Mouse (Mus musculus): ENCODE data around the gene Man2c1. TPM values are rescaled to one million over a fixed set of nuclear protein-coding genes. Genes with fewer than 3 reads are reported as not detected.

Man2c1 gene
- total and polyA plus RNA-seq, 3 experiments, result 50.4 to 74.7 (median 59.2) TPM

DNA sequence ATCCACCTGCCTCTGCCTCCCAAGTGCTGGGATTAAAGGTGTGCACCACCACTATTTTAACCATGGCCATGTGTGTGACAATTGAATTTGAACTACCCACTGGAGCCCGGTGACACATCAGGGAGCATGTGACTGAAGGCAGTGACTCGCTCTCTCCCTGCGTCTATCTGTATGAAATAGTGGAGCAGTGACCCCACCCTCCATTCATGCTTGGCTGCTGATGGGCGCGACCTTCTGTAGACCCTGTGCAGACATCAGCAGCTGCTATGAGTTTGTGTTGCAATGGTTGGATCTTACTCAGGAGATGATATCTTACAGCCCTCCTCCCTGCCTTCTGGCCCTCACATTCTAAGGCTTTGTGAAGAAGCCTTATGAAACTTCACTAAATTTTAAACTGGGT lies 37.9 kb downstream of the Man2c1 start:
- H3K4me1 ChIP-seq (ENCODE audit: control insufficient read depth in 1 of 2, insufficient read depth in 2 of 2), result no peaks in the 10 kb centered on the region
- in situ Hi-C loops (cut with MboI; ENCODE audit: low pct_ligation_motif_present, low pct_unique_long_range_greater_than_20kb, low sequenced_read_pairs) (no loop called here), dilution Hi-C loops (cut with MboI; ENCODE audit: extremely low pct_ligation_motif_present, extremely low pct_unique_long_range_greater_than_20kb, low sequenced_read_pairs) (no loop called here)
- peaks cover 2% of the 10 kb centered on the region for H3K9me3 ChIP-seq (replicated peaks; ENCODE audit: low read length)
- H3K4me3 ChIP-seq (replicated peaks in 1 of 3; ENCODE audit: low read depth in 2 of 3, low read length in 2 of 3, poor library complexity in 1 of 3), result no peak overlapping the region
- no peak overlapping the region for H3K9ac ChIP-seq (ENCODE audit: insufficient read depth, low read depth)
- no peak for DNase-seq (ENCODE audit: extremely low read depth)
- H3K27me3 ChIP-seq (replicated peaks), result peaks cover 4% of the 10 kb centered on the region
- H3K4me2 ChIP-seq (ENCODE audit: insufficient read depth, low read depth, poor library complexity, severe bottlenecking), result no peak overlapping the region
- TF ChIP-seq E2F4 (IDR thresholded peaks at IDR 0.05; ENCODE audit: insufficient replicate concordance, low read depth, low read length) (no peak), BHLHE40 (IDR thresholded peaks at IDR 0.05; ENCODE audit: low read depth, low read length) (no peak), HCFC1 (IDR thresholded peaks at IDR 0.05; ENCODE audit: low read depth, low read length) (no peak), GABPA (IDR thresholded peaks at IDR 0.05; ENCODE audit: insufficient replicate concordance, low read depth, low read length) (no peak), JUND (conservative IDR thresholded peaks at IDR 0.05; ENCODE audit: low read depth, low read length) (no peak), MAFK (IDR thresholded peaks at IDR 0.05; ENCODE audit: insufficient replicate concordance, low read length) (no peak), ZKSCAN1 (IDR thresholded peaks at IDR 0.05; ENCODE audit: borderline replicate concordance, low read depth, low read length) (no peak)
- H3K79me2 ChIP-seq (replicated peaks; ENCODE audit: control insufficient read depth, extremely low read depth, insufficient read depth, poor library complexity, severe bottlenecking), result no peaks in the 10 kb centered on the region
- H3K27ac ChIP-seq (ENCODE audit: insufficient read depth, low read depth), result no peak overlapping the region
- H3K36me3 ChIP-seq (replicated peaks in 1 of 2; ENCODE audit: control insufficient read depth in 1 of 2, insufficient read depth in 1 of 2, low read length in 1 of 2), result no peaks in the 10 kb centered on the region

Other genes with a start within 250 kb of the Man2c1 start
- gene Snx33, start 202.3 kb upstream of the Man2c1 start, total RNA-seq (2012; rRNA removed), result 2.6 and 3.2 TPM in 2 replicates
- gene Snx33, start 202.3 kb upstream of the Man2c1 start, total RNA-seq (2014; rRNA removed), result 1.4 and 1.7 TPM in 2 replicates
- 2.2 and 2.6 TPM in 2 replicates for gene Snx33, start 202.3 kb upstream of the Man2c1 start, polyA plus RNA-seq (2012; ENCODE audit: insufficient read length, low read depth)
- gene Imp3, start 193.2 kb upstream of the Man2c1 start, total RNA-seq (2012; rRNA removed), result 196 and 197 TPM in 2 replicates
- gene Imp3, start 193.2 kb upstream of the Man2c1 start, total RNA-seq (2014; rRNA removed), result 134 and 165 TPM in 2 replicates
- 134 and 154 TPM in 2 replicates for gene Imp3, start 193.2 kb upstream of the Man2c1 start, polyA plus RNA-seq (2012; ENCODE audit: insufficient read length, low read depth)
- 21.2 and 22.3 TPM in 2 replicates for gene Snupn, start 179.8 kb upstream of the Man2c1 start, total RNA-seq (2012; rRNA removed)
- 25.1 and 27.3 TPM in 2 replicates for gene Snupn, start 179.8 kb upstream of the Man2c1 start, total RNA-seq (2014; rRNA removed)
- gene Snupn, start 179.8 kb upstream of the Man2c1 start, polyA plus RNA-seq (2012; ENCODE audit: insufficient read length, low read depth), result 18.3 and 21.8 TPM in 2 replicates
- 10.4 and 11.3 TPM in 2 replicates for gene Ptpn9, start 135.8 kb upstream of the Man2c1 start, total RNA-seq (2012; rRNA removed)
- 10.4 and 10.9 TPM in 2 replicates for gene Ptpn9, start 135.8 kb upstream of the Man2c1 start, total RNA-seq (2014; rRNA removed)
- 17.7 and 21.3 TPM in 2 replicates for gene Ptpn9, start 135.8 kb upstream of the Man2c1 start, polyA plus RNA-seq (2012; ENCODE audit: insufficient read length, low read depth)
- gene Sin3a, start 58.6 kb upstream of the Man2c1 start, total RNA-seq (2012; rRNA removed), result 26.4 and 28.7 TPM in 2 replicates
- 17.7 and 23.0 TPM in 2 replicates for gene Sin3a, start 58.6 kb upstream of the Man2c1 start, total RNA-seq (2014; rRNA removed)
- gene Sin3a, start 58.6 kb upstream of the Man2c1 start, polyA plus RNA-seq (2012; ENCODE audit: insufficient read length, low read depth), result 32.1 and 32.4 TPM in 2 replicates
- gene Neil1, start 17.6 kb downstream of the Man2c1 start, total RNA-seq (2012; rRNA removed), result 0.08 TPM in 1 of 2 replicates, not detected in the other
- 0.21 TPM in 1 of 2 replicates, not detected in the other for gene Neil1, start 17.6 kb downstream of the Man2c1 start, total RNA-seq (2014; rRNA removed)
- 0.13 and 0.15 TPM in 2 replicates for gene Neil1, start 17.6 kb downstream of the Man2c1 start, polyA plus RNA-seq (2012; ENCODE audit: insufficient read length, low read depth)
- gene Commd4, start 27.6 kb downstream of the Man2c1 start, total RNA-seq (2012; rRNA removed), result 96.5 and 98.3 TPM in 2 replicates
- gene Commd4, start 27.6 kb downstream of the Man2c1 start, total RNA-seq (2014; rRNA removed), result 36.9 and 41.8 TPM in 2 replicates
- gene Commd4, start 27.6 kb downstream of the Man2c1 start, polyA plus RNA-seq (2012; ENCODE audit: insufficient read length, low read depth), result 98.9 and 106 TPM in 2 replicates
- not detected in 2 replicates for gene Trcg1, start 105.9 kb downstream of the Man2c1 start, total RNA-seq (2012; rRNA removed)
- gene Trcg1, start 105.9 kb downstream of the Man2c1 start, total RNA-seq (2014; rRNA removed), result not detected in 2 replicates
- gene Trcg1, start 105.9 kb downstream of the Man2c1 start, polyA plus RNA-seq (2012; ENCODE audit: insufficient read length, low read depth), result not detected in 2 replicates
- 38.6 and 49.4 TPM in 2 replicates for gene 1700017B05Rik, start 131.9 kb downstream of the Man2c1 start, total RNA-seq (2012; rRNA removed)
- gene 1700017B05Rik, start 131.9 kb downstream of the Man2c1 start, total RNA-seq (2014; rRNA removed), result 23.4 and 26.4 TPM in 2 replicates
- 51.2 and 56.0 TPM in 2 replicates for gene 1700017B05Rik, start 131.9 kb downstream of the Man2c1 start, polyA plus RNA-seq (2012; ENCODE audit: insufficient read length, low read depth)